Mouse (Mus musculus): ENCODE data around the gene Sct.
"Not testable (repeated sequence)": the region's sequence is repeated elsewhere in the genome, so short reads cannot be mapped to it uniquely, and the experiment has no call there.

Gene Sct

DNA sequence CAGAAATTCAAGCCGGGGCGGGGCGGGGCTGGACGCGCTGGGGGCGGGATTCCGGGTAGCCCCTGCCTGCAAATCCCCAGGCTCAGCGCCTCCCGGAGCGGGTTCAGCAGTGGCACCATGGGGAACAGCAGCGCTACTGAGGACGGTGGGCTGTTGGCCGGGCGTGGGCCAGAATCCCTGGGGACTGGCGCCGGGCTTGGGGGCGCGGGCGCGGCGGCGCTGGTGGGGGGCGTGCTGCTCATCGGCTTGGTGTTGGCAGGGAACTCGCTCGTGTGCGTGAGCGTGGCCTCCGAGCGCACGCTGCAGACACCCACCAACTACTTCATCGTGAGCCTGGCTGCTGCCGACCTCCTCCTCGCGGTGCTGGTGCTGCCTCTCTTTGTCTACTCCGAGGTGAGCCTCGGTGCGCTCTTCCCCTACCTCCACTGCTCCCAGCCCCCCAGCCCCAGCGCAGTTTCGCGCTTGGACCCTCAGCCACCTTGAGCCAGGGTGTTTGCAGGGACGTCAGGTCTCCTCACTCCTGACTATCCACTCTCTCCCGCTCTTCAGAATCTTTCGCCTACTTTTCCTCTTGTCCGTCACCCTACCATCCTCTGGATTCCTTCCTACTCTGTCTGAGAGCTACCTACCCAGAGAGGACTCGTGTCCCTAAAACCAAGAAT, 13.1 kb upstream of the Sct start, which contains the start of gene Drd4:
Gene Drd4 (plus strand): TSS at position 86 of the 662 bp plus-strand sequence.
- no peak for DNase-seq (ENCODE audit: low spot score in 2 of 2)

DNA sequence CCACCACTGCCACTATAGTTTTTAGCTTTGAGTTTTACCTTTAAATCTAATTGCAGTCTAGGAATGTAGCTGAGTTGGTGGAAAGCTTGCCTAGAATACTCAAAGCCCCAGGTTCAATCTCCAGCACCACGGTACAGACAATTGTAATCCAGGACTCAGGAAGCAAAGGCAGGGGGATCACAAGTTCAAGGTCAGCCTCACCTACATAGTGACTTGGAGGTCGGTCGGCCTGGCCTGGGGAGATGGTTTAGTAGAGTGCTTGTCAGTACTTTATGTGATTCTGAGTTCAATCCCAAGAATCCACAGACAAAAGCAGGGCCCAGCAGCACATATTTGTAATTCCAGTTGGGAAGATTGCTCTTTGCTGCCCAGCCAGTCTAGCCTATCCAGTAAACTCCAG, 9.1 kb upstream of the Sct start:
- DNase-seq (ENCODE audit: low spot score in 2 of 2): no peak

DNA sequence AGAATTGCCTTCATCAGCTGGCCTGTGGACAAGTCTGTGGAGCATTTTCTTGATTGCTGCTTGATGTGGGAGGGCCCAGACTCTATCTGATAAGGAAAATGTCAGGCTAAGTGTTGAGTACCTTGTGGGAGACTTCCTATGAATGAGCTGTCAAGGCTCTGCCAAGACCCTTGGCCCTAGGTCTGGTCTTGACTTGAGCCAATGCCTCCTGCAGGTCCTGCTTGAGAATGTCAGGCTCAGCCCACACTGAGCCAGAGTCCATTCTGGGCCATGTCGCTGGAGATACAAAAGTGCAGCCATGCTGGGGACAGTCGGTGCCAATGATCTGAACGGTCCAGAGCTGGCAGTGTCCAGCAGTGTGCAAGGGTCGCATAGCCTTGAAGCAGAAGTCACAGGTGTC, 3.8 kb upstream of the Sct start:
- DNase-seq (ENCODE audit: low spot score in 2 of 2): no peak

DNA sequence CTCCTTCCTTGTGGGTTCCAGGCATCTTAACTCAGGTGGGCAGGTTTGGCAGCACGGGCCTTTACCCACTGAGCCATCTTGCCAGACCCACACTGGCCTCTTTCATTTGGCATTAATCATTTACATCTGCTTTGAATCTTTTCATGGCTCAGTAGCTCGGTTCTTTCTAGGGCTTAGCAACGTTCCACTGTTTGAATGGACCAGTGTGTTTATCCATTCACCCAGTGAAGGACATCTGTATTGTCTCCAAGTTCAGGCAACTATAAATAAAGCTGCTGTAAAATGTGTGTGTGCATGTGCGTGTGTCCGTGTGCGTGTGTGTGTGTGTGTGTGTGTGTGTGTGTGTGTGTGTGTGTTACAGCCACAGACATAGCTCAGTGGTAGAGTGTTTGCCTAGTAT, 2.5 kb upstream of the Sct start:
- DNase-seq (ENCODE audit: low spot score in 2 of 2): no peak

DNA sequence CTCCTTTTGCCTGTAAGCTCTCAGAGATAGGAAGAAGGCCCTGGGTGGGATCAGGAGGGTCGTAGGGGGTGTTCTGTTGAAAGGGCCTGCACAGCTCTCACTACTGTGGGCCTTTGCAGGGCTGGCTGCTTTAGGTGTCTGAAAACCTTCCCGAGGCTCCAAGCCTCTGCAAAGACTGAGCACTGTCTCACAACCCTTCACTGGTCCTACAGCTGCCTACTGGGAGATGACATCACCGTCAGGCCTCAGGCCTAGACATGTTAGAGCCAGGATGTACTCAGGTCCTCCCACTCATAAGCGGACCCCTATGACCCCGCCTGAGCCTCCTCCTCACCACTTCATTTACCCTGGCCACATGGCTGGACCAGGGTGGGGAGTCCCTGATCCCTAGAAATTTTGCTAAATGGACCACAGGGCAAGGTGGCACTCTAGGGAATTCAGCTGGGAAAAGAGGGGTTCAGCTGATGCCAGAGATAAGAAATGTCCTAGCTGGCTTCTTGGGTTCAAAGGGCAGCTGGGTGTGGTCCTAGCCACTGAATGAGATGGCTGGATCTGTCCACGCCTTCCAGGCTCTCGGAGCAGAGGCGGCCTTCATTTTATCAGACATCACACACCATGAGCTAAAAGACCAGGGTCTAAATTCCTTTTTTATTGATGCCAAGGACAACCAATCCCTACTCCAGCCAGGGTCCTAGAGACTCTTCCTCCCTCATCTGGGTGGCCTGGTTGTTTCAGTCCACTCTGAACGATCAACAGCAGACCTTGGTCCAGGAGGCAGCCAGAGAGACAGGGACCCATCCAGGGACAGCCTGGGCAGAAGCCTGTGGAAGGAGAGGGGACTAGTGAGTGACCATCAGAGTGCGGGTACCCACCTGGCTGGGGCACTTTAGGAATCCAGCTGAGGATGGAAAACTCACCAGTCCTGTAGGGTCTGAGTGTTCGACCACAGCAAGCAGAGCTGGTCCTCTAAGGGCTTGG, 943 bp downstream of the Sct start:
- no peak for DNase-seq (ENCODE audit: low spot score in 2 of 2)

DNA sequence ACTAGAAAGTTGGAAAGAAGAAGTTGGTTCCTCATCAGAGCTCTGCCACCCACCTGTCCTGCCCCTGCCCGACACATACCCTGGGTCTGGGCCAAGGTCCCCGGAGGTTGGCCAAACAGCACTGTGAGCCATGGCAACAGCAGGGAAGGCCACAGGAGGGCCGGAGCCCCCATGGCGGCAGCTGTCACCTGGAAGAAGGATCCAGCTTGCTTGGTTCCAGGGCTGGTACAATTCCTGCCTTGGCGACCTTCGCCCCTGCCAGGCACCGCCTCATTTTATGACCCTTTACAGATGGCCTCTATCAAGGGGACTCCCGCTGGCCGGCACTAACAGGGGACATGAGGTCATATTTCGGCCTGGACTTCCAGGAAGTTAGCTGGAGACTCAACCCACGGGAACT, 2.4 kb downstream of the Sct start, which contains the start of gene Cdhr5:
Gene Cdhr5 (minus strand): TSS at position 241 of the 400 bp plus-strand sequence.
- no peak for DNase-seq (ENCODE audit: low spot score in 2 of 2)

DNA sequence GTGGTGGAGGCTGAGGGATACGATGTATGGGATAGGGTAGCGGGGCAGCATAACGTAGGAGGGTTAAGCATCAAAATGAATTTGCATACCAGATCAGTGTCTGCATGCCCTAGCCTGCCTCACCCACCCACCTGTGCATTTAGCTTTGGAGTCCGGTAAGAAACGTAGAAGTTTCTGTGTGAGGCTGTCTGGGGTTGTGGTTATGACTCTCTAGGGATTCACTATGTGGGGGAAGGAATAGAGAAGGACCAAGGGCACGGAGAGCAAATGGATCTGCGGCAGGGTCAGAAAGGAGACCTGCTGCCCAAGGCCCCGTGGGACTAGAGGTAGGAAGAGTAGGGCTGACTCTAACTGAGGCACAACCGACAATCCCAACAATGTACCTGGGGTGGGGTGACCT, 3.6 kb downstream of the Sct start:
- DNase-seq (ENCODE audit: low spot score in 2 of 2): no peak

DNA sequence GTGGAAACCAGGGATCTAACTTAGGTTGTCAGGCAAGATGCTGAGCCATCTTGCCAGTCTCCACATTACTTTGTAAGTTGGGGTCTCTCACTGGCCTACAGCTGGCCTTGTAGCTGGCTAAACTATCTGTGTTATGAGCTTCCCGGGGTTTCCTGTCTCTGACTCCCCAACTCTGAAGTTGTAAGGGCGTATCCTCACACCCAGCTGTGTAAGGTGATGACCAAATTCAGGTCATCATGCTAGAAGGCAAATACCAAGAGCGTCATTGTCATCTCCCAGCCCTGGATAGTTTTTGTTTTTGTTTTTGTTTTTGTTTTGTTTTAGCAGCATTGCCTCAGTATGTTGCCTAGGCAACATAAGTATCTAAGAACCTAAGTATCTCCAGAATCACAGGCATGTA, 8.3 kb downstream of the Sct start:
- no peak for DNase-seq (ENCODE audit: low spot score in 2 of 2)

DNA sequence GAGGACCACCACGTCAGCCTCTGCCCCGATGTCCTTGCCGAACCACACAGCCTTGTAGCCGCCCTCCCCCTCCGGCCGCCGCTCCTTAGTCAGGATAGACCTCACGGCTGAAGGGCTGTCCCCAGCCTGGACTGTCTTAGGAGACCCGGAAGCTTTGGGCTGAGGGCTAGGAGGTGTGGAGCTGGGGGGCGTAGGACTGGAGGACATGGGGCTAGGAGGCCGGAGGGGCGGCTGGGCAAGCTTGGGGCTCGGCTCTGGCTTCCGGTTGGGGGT, 9.7 kb downstream of the Sct start:
- DNase-seq (ENCODE audit: low spot score in 2 of 2): no peak

DNA sequence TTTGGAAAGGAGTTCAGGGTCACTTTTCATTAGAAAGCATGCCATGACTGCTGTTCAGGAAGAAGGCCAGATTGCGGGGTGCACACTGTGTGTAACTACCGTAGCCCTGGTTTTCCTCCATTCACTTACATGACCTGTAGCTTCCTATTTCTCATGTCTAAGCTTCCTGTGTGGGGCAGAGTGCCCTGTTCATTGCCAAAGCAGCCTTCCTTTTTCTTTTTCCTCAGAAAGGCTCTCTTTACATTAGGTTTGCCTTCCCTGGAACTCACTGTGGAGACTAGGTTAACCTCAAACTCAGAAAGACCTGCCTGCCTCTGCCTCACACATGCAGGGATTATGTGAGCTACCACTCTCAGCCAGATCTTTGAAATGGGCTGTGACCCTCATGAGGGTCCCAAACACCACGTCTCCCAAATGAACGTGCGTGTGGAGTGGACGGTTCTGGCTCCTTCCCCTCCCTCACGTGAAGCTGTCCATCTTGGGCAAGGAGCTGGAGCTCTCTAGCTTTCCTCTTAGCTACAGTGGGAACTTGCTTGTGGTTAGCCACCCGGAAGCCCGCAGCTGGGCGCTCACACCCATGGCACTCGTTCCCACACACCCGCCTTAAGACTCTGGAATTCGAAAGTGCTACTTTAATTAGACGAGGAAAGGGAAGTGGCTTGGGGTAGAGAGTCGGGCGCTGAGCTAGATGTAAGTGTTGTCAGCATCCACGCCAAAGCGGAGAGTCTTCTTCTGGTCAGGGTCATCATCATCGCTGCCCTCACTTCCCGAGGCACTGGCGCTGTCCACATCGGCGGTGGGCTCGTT, 10.3 kb downstream of the Sct start:
- peak in 1 of 2 experiments; percentile 48 for DNase-seq (ENCODE audit: low spot score in 2 of 2)

DNA sequence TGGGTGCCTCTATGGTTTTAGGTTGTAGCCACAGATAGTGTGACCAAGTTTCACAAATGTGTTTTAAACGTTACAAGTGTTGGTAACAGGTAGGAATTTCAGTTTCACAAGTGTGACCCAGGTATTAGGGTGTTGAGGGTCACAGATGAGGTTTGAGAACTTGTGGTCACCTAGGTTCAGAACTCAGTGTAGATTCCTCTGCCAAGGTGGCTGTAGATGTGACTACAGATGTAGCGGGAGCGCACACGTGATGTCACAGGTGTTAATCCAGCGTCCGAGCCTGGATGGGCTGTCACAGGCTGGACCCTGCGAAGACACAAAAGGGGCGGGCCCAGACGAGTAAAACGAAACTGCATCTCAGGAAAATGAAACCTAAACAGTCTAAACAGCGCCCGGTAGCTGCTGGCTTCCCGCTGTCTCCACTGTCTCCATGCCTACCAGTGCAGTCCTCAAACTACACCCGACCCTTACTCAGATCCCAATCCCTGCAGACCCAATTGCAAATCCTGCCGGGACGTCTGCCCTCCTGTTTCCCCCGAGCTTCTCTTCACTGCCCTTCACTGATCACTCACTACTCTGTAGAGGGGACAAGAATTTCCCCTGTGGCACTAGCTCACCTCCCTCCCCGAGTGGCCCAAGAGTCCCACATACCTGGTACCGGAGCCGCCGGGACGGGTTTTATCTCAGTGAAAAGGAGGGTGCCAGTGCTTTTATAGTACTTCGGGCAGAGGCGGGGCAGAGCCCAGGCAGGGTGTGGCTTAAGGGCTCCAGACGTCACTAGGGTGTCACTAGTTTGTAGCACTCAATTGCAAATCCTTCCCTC, 13.0 kb downstream of the Sct start, which contains the start of gene Irf7:
Gene Irf7 (minus strand): TSS at position 743 of the 823 bp plus-strand sequence.
- peak; percentile 70 to 75 for DNase-seq (ENCODE audit: low spot score in 2 of 2)

DNA sequence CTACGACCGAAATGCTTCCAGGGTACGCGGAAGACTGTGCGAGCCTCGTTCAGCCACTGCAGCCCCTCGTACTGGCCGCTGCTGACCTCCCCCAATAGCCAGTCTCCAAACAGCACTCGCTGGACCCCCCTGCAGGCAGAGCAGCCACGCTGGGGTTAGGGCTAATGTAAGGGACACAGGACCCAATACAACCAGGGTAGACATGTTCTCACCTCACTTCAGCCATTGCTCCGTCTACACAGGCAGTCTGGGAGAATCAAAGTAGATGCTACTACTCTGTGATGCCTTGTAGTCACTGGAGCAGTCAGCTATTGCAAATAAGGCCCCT, 13.6 kb downstream of the Sct start:
- no peak for DNase-seq (ENCODE audit: low spot score in 2 of 2)

DNA sequence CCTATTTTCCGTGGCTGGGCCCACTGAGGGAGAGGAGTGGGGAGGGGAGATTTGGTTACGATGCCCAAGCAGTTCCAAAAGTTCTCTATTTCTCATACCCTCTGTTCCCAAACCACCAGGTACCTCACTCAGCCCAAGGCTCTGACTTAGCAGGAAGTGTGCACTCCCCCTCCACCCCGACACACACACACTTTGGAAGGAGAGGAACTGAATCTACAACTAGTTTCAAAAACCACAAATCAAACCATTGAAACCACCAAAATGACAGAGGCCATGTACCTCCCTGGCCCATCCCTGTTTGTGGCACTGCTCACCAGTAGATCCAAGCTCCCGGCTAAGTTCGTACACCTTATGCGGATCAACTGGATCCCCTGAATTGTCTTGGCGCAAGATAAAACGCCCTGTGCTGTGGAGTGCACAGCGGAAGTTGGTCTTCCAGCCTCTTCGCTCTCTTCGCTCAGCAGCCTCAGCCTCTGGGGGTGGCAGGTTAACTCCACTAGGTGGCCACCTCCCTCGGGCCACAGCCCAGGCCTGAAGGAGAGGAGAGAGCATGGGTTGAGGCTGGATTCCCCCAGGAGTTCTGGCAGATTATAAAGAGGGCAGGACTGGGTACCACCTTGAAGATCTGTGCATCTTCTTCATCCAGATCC, 14.0 kb downstream of the Sct start:
- peak in 1 of 2 experiments; percentile 33 for DNase-seq (ENCODE audit: low spot score in 2 of 2)

DNA sequence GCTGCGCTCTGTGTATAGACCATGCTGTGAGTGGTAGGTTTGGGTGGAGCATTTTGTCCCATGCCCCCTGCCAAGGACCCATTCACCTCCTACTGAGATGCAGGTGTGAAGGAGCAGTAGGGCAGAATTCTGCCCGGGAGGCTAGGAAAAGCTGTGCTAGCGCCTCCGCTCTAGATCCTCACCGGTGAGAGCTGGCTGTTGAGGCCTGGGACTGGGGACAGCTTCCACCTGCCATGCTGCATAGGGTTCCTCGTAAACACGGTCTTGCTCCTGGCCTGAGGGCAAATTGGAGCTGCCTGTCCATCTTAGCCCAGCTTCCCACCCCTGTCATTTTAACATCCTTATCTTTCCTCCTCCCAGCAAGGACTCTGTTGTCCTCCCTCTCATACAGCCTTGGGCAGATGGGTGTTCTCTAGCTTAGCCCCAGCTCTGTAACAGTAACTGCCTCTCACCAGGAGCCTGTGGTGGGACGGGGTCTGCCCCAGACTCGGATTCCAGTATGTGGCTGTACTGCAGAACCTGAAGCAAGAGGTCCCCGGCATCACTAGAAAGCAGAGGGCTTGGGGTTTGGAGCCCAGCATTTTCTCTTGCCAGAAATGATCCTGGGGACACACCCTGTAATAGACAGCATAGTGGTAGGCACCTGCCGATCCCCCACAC, 14.8 kb downstream of the Sct start:
- DNase-seq (ENCODE audit: low spot score in 2 of 2): no peak

DNA sequence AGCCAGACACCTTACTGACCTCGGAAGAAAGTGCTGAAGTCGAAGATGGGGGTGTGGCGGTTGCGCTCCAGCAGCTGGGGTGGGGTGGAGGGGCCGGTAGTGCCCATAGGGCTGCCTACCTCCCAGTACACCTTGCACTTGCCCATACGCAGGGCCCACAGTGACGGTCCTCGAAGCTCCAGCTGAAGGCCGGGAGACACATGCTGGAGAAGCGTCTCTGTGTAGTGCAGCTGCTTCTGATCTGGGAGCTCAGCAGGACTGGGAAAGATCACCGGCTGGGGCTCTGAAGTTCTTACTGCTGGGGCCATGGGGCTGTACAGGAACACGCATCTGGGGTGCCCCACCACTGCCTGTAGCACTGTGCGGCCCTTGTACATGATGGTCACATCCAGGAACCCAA, 15.3 kb downstream of the Sct start:
- no peak for DNase-seq (ENCODE audit: low spot score in 2 of 2)

DNA sequence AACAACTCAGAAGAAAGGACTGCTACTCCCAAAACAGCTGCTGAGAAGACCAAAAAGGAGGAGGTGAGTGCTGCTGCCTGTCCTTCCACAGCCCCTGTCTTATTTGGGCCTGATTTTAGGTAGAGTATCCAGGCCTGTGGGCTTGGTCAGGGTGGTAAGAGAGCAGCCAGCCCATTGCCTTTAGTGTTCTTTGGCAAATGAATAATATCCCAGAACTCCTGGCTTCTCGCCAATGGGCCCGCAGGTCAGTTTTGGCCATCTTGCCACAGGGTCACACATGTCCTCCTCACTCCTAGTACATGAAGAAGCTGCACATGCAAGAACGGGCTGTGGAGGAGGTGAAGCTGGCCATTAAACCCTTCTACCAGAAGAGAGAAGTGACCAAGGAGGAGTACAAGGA, 17.5 kb downstream of the Sct start:
- DNase-seq (ENCODE audit: low spot score in 2 of 2): no peak

DNA sequence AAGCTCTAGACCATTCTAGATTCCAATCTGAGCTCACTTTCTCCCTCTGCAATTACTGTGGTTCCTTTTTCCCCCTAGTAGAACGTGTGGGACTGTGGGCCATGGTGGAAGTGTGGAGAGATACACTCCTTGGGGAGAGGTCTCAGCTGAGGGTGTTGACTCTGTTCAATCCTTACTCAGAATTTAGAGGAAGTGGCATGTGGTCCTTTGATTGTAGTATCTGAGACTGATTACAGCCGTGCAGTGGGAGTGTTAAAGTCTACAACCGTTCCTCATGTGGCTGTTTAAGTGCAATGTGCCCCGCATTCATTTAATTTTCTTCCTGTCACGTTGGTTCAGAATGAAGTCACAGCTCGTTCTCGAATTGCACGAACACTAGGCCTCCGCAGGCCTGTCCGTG, 22.8 kb downstream of the Sct start:
- DNase-seq (ENCODE audit: low spot score in 2 of 2): no peak

DNA sequence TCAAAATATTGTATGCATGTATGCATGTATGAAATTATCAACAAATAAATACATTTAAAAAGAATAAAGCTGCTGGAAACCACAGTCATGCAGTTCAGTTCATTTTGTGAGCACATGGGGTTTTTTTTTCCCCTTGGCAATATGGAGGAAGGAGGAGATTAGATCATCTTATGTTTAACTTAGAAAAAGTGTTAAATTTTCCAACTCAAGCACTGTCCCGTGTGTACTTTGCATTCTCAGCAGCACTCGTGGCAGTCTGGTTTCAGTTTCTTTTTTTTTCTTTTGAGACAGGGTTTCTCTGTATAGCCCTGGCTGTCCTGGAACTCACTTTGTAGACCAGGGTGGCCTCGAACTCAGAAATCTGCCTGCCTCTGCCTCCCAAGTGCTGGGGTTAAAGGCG, 28.4 kb downstream of the Sct start:
- DNase-seq (ENCODE audit: low spot score in 2 of 2): not testable (repeated sequence)

DNA sequence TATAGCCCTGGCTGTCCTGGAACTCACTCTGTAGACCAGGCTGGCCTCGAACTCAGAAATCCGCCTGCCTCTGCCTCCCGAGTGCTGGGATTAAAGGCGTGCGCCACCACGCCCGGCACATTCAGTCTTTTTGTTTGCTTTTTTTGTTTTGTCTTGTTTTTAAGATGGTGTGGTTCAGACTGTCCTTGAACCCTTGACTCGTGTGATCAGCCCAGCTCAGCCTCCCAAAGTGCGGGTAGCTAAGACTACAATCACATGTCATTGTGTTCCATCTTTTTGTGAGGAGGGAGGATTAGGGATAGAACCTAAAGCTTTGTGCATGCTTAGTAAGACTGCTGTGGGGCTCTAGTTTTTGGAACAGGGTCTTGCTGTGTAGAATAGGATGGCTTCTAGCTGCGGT, 47.4 kb downstream of the Sct start:
- no peak for DNase-seq (ENCODE audit: low spot score in 2 of 2)

DNA sequence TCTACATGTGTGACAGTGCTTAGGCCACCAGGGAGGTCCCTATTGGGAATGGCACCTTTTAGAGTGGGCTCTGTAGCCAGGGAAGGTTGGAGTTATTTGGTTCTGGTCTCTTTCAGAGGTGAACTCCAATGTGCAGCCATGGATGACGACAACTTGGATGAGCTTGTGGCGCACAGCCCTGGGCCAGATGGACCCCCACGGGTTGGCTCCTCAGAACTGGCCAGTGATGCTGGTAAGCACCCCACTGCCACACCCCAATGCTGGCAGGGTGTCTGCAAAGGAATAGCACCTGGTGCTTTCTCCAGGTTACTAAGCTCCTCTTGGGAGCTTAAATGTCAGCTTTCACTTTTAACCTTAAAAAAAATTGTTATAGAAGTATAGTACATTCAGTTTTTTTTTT, 47.8 kb downstream of the Sct start:
- DNase-seq (ENCODE audit: low spot score in 2 of 2): no peak

DNA sequence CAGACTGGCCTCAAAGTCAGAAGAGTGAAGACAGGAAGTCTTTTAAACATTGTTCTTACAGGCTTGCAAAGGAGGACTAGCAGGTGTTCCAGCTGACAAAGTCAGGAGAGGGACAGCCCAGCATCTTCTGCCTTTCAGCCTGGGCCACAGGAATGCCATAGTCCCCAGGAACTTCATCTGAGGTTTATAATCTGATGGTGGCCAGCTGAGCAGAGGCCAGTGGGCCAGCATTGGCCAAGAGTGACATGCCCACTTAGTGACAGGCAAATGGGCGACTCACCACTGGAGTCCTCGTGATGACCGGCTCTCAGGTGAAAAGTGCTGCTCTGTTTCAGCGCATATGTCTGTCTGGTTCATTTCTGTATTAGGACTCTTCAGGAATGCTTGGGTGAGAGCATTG, 48.4 kb downstream of the Sct start:
- DNase-seq (ENCODE audit: low spot score in 2 of 2): no peak
